Mouse (Mus musculus) embryonic facial prominence, embryonic 13.5 days (tissue): Measurements from ENCODE around the gene Olr1. TPM values are rescaled to one million over a fixed set of nuclear protein-coding genes. Genes with fewer than 3 reads are reported as not detected.

ENCODE experiments used
- ATAC-seq: fragments of 200-750 bp; cut with Nextera tagmentation; 2 replicates; pipeline ENCODE4 v1.8.0; 2017; ENCODE audit warnings: low read depth; ENCODE audit not compliant: insufficient number of reproducible peaks, insufficient read depth, low FRiP score, low TSS enrichment
- H3K27ac ChIP-seq: fragments of 300-500 bp; sonication (generic); 2 replicates; pipeline ENCODE4 v1.5.1; 2015; ENCODE audit warnings: moderate library complexity, mild to moderate bottlenecking, inconsistent platforms
- H3K27me3 ChIP-seq: fragments of 300-500 bp; sonication (generic); 2 replicates; pipeline ENCODE4 v1.6.1; 2015; ENCODE audit warnings: mild to moderate bottlenecking, inconsistent platforms
- H3K36me3 ChIP-seq: fragments of 300-500 bp; sonication (generic); 2 replicates; pipeline ENCODE4 v1.6.1; 2015; ENCODE audit warnings: mild to moderate bottlenecking, inconsistent platforms
- H3K4me1 ChIP-seq: fragments of 300-500 bp; sonication (generic); 2 replicates; pipeline ENCODE4 v1.6.1; 2015; ENCODE audit warnings: inconsistent platforms
- H3K4me2 ChIP-seq: fragments of 300-500 bp; sonication (generic); 2 replicates; pipeline ENCODE4 v1.6.1; 2015; ENCODE audit warnings: moderate library complexity, mild to moderate bottlenecking, inconsistent platforms
- H3K4me3 ChIP-seq: fragments of 300-500 bp; sonication (generic); 2 replicates; pipeline ENCODE4 v1.5.1; 2015; ENCODE audit warnings: mild to moderate bottlenecking, inconsistent platforms
- H3K9ac ChIP-seq: fragments of 300-500 bp; sonication (generic); 2 replicates; pipeline ENCODE4 v1.6.1; 2015; ENCODE audit warnings: mild to moderate bottlenecking, inconsistent platforms
- H3K9me3 ChIP-seq: fragments of 300-500 bp; sonication (generic); 2 replicates; pipeline ENCODE4 v1.6.1; 2016; ENCODE audit warnings: inconsistent platforms
- WGBS: fragments of 180-500 bp; shearing (Covaris S2); methylation state at CpG from one replicate; pipeline ENCODE4 v1.1.7; 2015; ENCODE audit warnings: mixed read lengths; 5-methylcytosine and 5-hydroxymethylcytosine counted together
- polyA plus RNA-seq: library from polyadenylated mRNA; unstranded; fragments of >200 nt; fragmentation: Nextera tagmentation; extraction: Ambion mirVana; gene quantifications from 2 replicates; pipeline ENCODE4 v1.2.1, GENCODE M21; 2015

Olr1 gene
- polyA plus RNA-seq, 1 experiment from 2014 or later, result not detected

DNA sequence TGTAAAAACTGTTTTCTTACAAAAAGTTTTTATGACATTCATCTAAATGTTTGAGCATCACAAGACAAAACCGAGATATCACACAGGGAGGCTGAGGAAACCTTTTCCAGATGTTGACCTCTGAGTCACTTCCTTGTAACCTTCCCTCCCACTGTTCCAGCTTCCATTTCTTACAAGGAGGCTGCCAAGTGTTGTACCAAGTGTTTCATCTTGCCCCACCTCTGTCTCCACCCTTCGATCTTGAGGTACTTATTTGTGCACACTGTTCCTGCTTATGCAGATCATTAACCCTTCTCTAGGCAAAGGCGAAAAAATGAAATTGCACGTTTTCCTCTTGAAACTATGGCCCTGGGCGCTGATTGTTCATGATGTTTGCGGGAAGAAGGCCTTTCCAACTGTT, 57.2 kb downstream of the Olr1 start:
- no peak overlapping the region for H3K9ac ChIP-seq
- peaks cover 3% of the 10 kb centered on the region; the same call in 1 of the 2 replicates for H3K4me1 ChIP-seq
- no peak overlapping the region for H3K27ac ChIP-seq
- 60% methylated on average over 6 of the region's 6 CpGs for WGBS
- H3K36me3 ChIP-seq, result no peaks in the 10 kb centered on the region
- ATAC-seq, result no peak
- no peak overlapping the region for H3K4me2 ChIP-seq
- no peaks in the 10 kb centered on the region for H3K27me3 ChIP-seq
- H3K4me3 ChIP-seq, result no peak overlapping the region
- no peaks in the 10 kb centered on the region for H3K9me3 ChIP-seq

DNA sequence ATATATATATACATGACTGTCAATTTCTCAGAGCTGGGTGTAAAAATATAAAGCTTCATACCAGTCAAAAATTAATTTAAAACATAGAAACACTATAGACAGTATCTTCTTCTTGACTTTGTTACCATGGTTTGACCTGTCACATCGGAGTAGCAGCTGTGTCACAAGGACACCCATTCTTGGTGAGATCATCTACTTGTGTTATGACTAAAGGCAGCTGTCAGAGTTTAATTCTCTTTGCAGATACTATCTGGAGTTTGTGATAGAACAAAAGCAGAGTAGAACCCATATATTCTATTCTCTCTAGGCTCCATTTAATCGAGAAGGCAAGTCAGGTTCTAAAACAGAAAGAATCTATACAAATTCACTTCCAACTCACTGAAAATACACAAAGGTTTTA, 68.9 kb downstream of the Olr1 start:
- no peaks in the 10 kb centered on the region for H3K36me3 ChIP-seq
- no peaks in the 10 kb centered on the region for H3K9me3 ChIP-seq
- no peak overlapping the region for H3K4me3 ChIP-seq
- ATAC-seq, result no peak
- no peak overlapping the region for H3K27ac ChIP-seq
- H3K27me3 ChIP-seq, result no peaks in the 10 kb centered on the region
- 88% methylated on average over 2 of the region's 2 CpGs for WGBS
- no peaks in the 10 kb centered on the region for H3K4me1 ChIP-seq
- no peak overlapping the region for H3K9ac ChIP-seq
- H3K4me2 ChIP-seq, result no peak overlapping the region

DNA sequence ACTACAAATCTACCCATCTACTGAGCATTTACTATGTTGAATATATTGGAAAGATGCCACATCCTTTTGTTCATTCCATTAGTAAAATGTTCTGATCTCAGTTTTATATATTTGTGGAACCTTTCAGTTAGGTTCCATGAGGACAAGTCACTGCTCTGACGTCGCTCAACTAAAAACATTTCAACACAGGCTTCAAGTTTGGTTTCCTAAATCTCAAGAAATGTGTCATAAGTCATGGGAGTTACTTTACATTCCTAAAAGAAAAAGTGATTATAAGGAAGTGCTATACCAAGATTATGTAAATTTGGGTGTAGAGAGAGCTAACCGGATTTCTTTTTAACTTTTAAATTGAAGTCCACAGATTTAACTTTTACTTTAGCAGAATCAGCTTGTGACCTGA, 70.9 kb downstream of the Olr1 start:
- Histone ChIP-seq H3K4me3 (no peak overlapping the region), H3K9me3 (no peaks in the 10 kb centered on the region), H3K4me2 (no peak overlapping the region), H3K9ac (no peak overlapping the region), H3K36me3 (no peaks in the 10 kb centered on the region), H3K27me3 (no peaks in the 10 kb centered on the region), H3K4me1 (no peaks in the 10 kb centered on the region), H3K27ac (no peak overlapping the region)
- 87% methylated on average over 3 of the region's 3 CpGs for whole genome bisulfite sequencing
- no peak for ATAC-seq

Other genes with a start within 250 kb of the Olr1 start
- not detected in 2 replicates for gene Cd69, start 231.7 kb downstream of the Olr1 start, polyA plus RNA-seq
- gene 4922502D21Rik, start 175.4 kb downstream of the Olr1 start, polyA plus RNA-seq, result 0.17 TPM in 1 of 2 replicates, not detected in the other
- gene Clec12a, start 164.5 kb downstream of the Olr1 start, polyA plus RNA-seq, result 1.4 and 1.8 TPM in 2 replicates
- gene Clec12b, start 121.3 kb downstream of the Olr1 start, polyA plus RNA-seq, result not detected in 2 replicates
- 2.7 and 2.9 TPM in 2 replicates for gene Clec1b, start 109.9 kb downstream of the Olr1 start, polyA plus RNA-seq
- 0.06 and 0.08 TPM in 2 replicates for gene Clec9a, start 98.3 kb downstream of the Olr1 start, polyA plus RNA-seq
- 2.3 and 2.7 TPM in 2 replicates for gene Clec1a, start 55.2 kb downstream of the Olr1 start, polyA plus RNA-seq
- not detected in 2 replicates for gene Tmem52b, start 5.4 kb upstream of the Olr1 start, polyA plus RNA-seq
- gene Gabarapl1, start 26.0 kb upstream of the Olr1 start, polyA plus RNA-seq, result 50.5 and 55.2 TPM in 2 replicates
- not detected in 2 replicates for gene Klre1, start 70.7 kb upstream of the Olr1 start, polyA plus RNA-seq
- gene Klrd1, start 84.6 kb upstream of the Olr1 start, polyA plus RNA-seq, result 0.30 TPM in 1 of 2 replicates, not detected in the other
- gene Klrk1, start 116.7 kb upstream of the Olr1 start, polyA plus RNA-seq, result 0.08 and 0.15 TPM in 2 replicates
- gene Klrc3, start 136.2 kb upstream of the Olr1 start, polyA plus RNA-seq, result not detected in 2 replicates
- not detected in 2 replicates for gene Klrc2, start 153.5 kb upstream of the Olr1 start, polyA plus RNA-seq
- not detected in 2 replicates for gene Klrc1, start 171.8 kb upstream of the Olr1 start, polyA plus RNA-seq
- gene Klri1, start 210.0 kb upstream of the Olr1 start, polyA plus RNA-seq, result not detected in 2 replicates
- gene Klri2, start 233.3 kb upstream of the Olr1 start, polyA plus RNA-seq, result not detected in 2 replicates